Mouse (Mus musculus) G1E (cell line): ENCODE measurements at regions not wholly inside any gene's neighbourhood (a gene's known extent, or its start where the extent isn't known, plus 50 kb on each side); places are given as distances from the start of the nearest gene placed in this dataset.
A peak's percentile ranks its signal among the peaks of the same experiment; 100 is the strongest.

ENCODE experiments used
- ATAC-seq: 2 replicates; pipeline ENCODE4 v1.8.0; 2016; ENCODE audit warnings: mild to moderate bottlenecking; ENCODE audit not compliant: insufficient number of reproducible peaks, poor library complexity, low FRiP score, severe bottlenecking; ENCODE audit errors: extremely low read depth
- DNase-seq: peaks from one replicate; pipeline ENCODE4 v3.0.0; 2012; ENCODE audit warnings: low spot score
- H3K27me3 ChIP-seq: 2 replicates; pipeline ENCODE4 v1.6.1; 2012; ENCODE audit warnings: mild to moderate bottlenecking, low read length, inconsistent platforms; ENCODE audit not compliant: insufficient read depth
- H3K36me3 ChIP-seq: replicated peaks from 2 replicates; pipeline ENCODE3; 2012; ENCODE audit warnings: mild to moderate bottlenecking, inconsistent platforms
- H3K4me1 ChIP-seq: 2 replicates; pipeline ENCODE4 v1.6.1; 2012; ENCODE audit warnings: low read depth, low read length, inconsistent platforms, mixed read lengths; ENCODE audit not compliant: insufficient read depth
- H3K4me3 ChIP-seq: 2 replicates; pipeline ENCODE4 v1.5.1; 2012; ENCODE audit warnings: low read depth, mild to moderate bottlenecking, inconsistent platforms, low read length, moderate library complexity, mixed read lengths
- H3K9me3 ChIP-seq: replicated peaks from 2 replicates; pipeline ENCODE4 v1.6.1; 2012; ENCODE audit warnings: inconsistent platforms
- CTCF ChIP-seq: IDR thresholded peaks from 2 replicates; pipeline ENCODE4 v1.5.1; 2012; ENCODE audit warnings: low read depth, low read length, inconsistent platforms, mixed read lengths
- GATA1 ChIP-seq: IDR thresholded peaks from 2 replicates; pipeline ENCODE4 v1.6.1; 2012; ENCODE audit warnings: borderline replicate concordance, low read length, inconsistent platforms, mixed read lengths
- GATA2 ChIP-seq: IDR thresholded peaks from 2 replicates; pipeline ENCODE4 v1.6.1; 2012; ENCODE audit warnings: low read depth, low read length, inconsistent platforms, borderline replicate concordance
- POLR2AphosphoS5 ChIP-seq: IDR thresholded peaks from 2 replicates; pipeline ENCODE4 v1.6.1; 2012; ENCODE audit warnings: low read depth, low read length, inconsistent platforms; ENCODE audit not compliant: insufficient replicate concordance
- TAL1 ChIP-seq: conservative IDR thresholded peaks from 2 replicates; pipeline ENCODE4 v1.6.1; 2012; ENCODE audit warnings: low read depth, low read length, inconsistent platforms, mixed read lengths

- peaks cover 19% of the 10 kb centered on the region for H3K27me3 ChIP-seq
- DNase-seq (peak; percentile 26), ATAC-seq (no peak)
- H3K4me3 ChIP-seq = no peak overlapping the region
- TF ChIP-seq CTCF (no peak), TAL1 (no peak)
- no peaks in the 10 kb centered on the region for H3K9me3 ChIP-seq
- H3K4me1 ChIP-seq = peaks cover 3% of the 10 kb centered on the region; the same call in 1 of the 2 replicates
- H3K36me3 ChIP-seq = no peaks in the 10 kb centered on the region
Observed at GRCm38 (mm10) chr11:19823461-19823895, 100.7 kb upstream of the Spred2 start.

- no peak for DNase-seq
- TF ChIP-seq GATA1 = no peak
- no peak for ATAC-seq
- no peaks in the 10 kb centered on the region for H3K9me3 ChIP-seq
- peaks cover 3% of the 10 kb centered on the region; the same call in 1 of the 2 replicates for H3K4me1 ChIP-seq
- H3K27me3 ChIP-seq = peaks cover 24% of the 10 kb centered on the region
- H3K36me3 ChIP-seq = no peaks in the 10 kb centered on the region
- H3K4me3 ChIP-seq = no peak overlapping the region
Observed at GRCm38 (mm10) chr11:19826481-19827185, 97.5 kb upstream of the Spred2 start.

GRCm38 (mm10) chr11:19827996-19828395 lies 96.2 kb upstream of the Spred2 start:
- TF ChIP-seq GATA2 (no peak), POLR2AphosphoS5 (no peak)
- no peaks in the 10 kb centered on the region for H3K36me3 ChIP-seq
- H3K4me1 ChIP-seq = peaks cover 3% of the 10 kb centered on the region; the same call in 1 of the 2 replicates
- no peak overlapping the region for H3K4me3 ChIP-seq
- no peak for ATAC-seq
- DNase-seq = no peak
- H3K27me3 ChIP-seq = peaks cover 29% of the 10 kb centered on the region
- no peaks in the 10 kb centered on the region for H3K9me3 ChIP-seq

- no peak for DNase-seq
- no peak for ATAC-seq
- TF ChIP-seq CTCF (no peak), TAL1 (no peak), GATA2 (no peak)
- Histone ChIP-seq H3K36me3 (no peaks in the 10 kb centered on the region), H3K27me3 (peaks cover 33% of the 10 kb centered on the region), H3K4me1 (no peaks in the 10 kb centered on the region), H3K9me3 (no peaks in the 10 kb centered on the region), H3K4me3 (no peak overlapping the region)
Observed at GRCm38 (mm10) chr11:19828959-19829401, 95.2 kb upstream of the Spred2 start.

- no peaks in the 10 kb centered on the region for H3K36me3 ChIP-seq
- DNase-seq (no peak), ATAC-seq (no peak)
- H3K9me3 ChIP-seq = no peaks in the 10 kb centered on the region
- TF ChIP-seq GATA1 (no peak), GATA2 (no peak), POLR2AphosphoS5 (no peak), TAL1 (no peak), CTCF (no peak)
- no peaks in the 10 kb centered on the region for H3K4me1 ChIP-seq
- peaks cover 38% of the 10 kb centered on the region for H3K27me3 ChIP-seq
- H3K4me3 ChIP-seq = no peak overlapping the region
Observed at GRCm38 (mm10) chr11:19829564-19830279, 94.5 kb upstream of the Spred2 start.

GRCm38 (mm10) chr11:19830280-19831062 lies 93.7 kb upstream of the Spred2 start:
- Histone ChIP-seq H3K4me3 (no peak overlapping the region), H3K36me3 (no peaks in the 10 kb centered on the region), H3K4me1 (no peaks in the 10 kb centered on the region), H3K27me3 (peaks cover 42% of the 10 kb centered on the region), H3K9me3 (no peaks in the 10 kb centered on the region)
- TF ChIP-seq CTCF (peak; percentile 57), POLR2AphosphoS5 (no peak), GATA1 (no peak), GATA2 (no peak)
- ATAC-seq (peak; percentile 40; the same call in 1 of the 2 replicates), DNase-seq (peak; percentile 83)
